Mouse (Mus musculus) bone marrow, adult 2 months (tissue): ENCODE data around the gene Fancg. TPM values are rescaled to one million over a fixed set of nuclear protein-coding genes. Genes with fewer than 3 reads are reported as not detected.

ENCODE experiments used
- H3K27ac ChIP-seq: fragments of 200-500 bp; 2 replicates; pipeline ENCODE4 v1.5.1; 2012; ENCODE audit warnings: low read depth, mild to moderate bottlenecking, control low read depth, inconsistent platforms, low read length; ENCODE audit not compliant: control insufficient read depth, poor library complexity, insufficient read depth
- H3K4me1 ChIP-seq: fragments of 200-500 bp; 2 replicates; pipeline ENCODE4 v1.6.1; 2011; ENCODE audit warnings: low read length; ENCODE audit not compliant: control insufficient read depth, insufficient read depth
- H3K4me3 ChIP-seq: fragments of 200-500 bp; replicated peaks from 2 replicates; pipeline ENCODE3; 2011; ENCODE audit warnings: mild to moderate bottlenecking, low read depth, low read length, control low read depth; ENCODE audit not compliant: control insufficient read depth
- CTCF ChIP-seq: fragments of 200-500 bp; IDR thresholded peaks from 2 replicates; pipeline ENCODE4 v1.5.1; 2011; ENCODE audit warnings: low read length, control low read depth; ENCODE audit not compliant: control insufficient read depth, insufficient read depth
- POLR2A ChIP-seq: fragments of 200-500 bp; IDR thresholded peaks from 2 replicates; pipeline ENCODE4 v1.6.1; 2011; ENCODE audit warnings: low read depth, mild to moderate bottlenecking, control low read depth, low read length, borderline replicate concordance; ENCODE audit not compliant: control insufficient read depth
- WGBS: fragments of 180-500 bp; shearing (Covaris S2); methylation state at CpG from one replicate; pipeline ENCODE4 v1.1.7; 2018; 5-methylcytosine and 5-hydroxymethylcytosine counted together
- polyA plus RNA-seq: library from polyadenylated mRNA; stranded (reverse); fragments of >200 nt; gene quantifications from 2 replicates; pipeline ENCODE4 v1.2.4, GENCODE M21; 2011; ENCODE audit warnings: low replicate concordance; ENCODE audit not compliant: missing spikeins, insufficient read depth, insufficient read length

Gene Fancg
- polyA plus RNA-seq, 1 experiment, result 19.0 TPM

- no peak for TF ChIP-seq POLR2A
- no peak for TF ChIP-seq CTCF
- no peaks in the 10 kb centered on the region for H3K4me1 ChIP-seq
- no peak overlapping the region for H3K27ac ChIP-seq
- no peak overlapping the region for H3K4me3 ChIP-seq
- 93% methylated on average over 2 of the region's 2 CpGs for WGBS
These were observed 46.8 kb downstream of the Fancg start for GRCm38 (mm10) chr4:42963480-42963879.

- Histone ChIP-seq H3K4me3 (no peak overlapping the region), H3K27ac (no peak overlapping the region), H3K4me1 (no peaks in the 10 kb centered on the region)
- TF ChIP-seq CTCF, result peak; percentile 80
- TF ChIP-seq POLR2A, result no peak
- WGBS, result 20% methylated on average over 4 of the region's 4 CpGs
These were observed 48.7 kb downstream of the Fancg start for GRCm38 (mm10) chr4:42961592-42961991.

GRCm38 (mm10) chr4:42959382-42959781 lies 50.9 kb downstream of the Fancg start:
- H3K27ac ChIP-seq, result no peak overlapping the region
- no peak overlapping the region for H3K4me3 ChIP-seq
- 37% methylated on average over 4 of the region's 4 CpGs for WGBS
- no peak for TF ChIP-seq POLR2A
- no peak for TF ChIP-seq CTCF
- no peaks in the 10 kb centered on the region; the same call in 1 of the 2 replicates for H3K4me1 ChIP-seq

GRCm38 (mm10) chr4:42958942-42959341 lies 51.4 kb downstream of the Fancg start:
- Histone ChIP-seq H3K4me3 (no peak overlapping the region), H3K27ac (no peak overlapping the region), H3K4me1 (no peaks in the 10 kb centered on the region; the same call in 1 of the 2 replicates)
- TF ChIP-seq POLR2A, result no peak
- TF ChIP-seq CTCF, result no peak
- 70% methylated on average over 8 of the region's 8 CpGs for WGBS

GRCm38 (mm10) chr4:42957979-42958378 lies 52.3 kb downstream of the Fancg start:
- 82% methylated on average over 8 of the region's 8 CpGs for WGBS
- Histone ChIP-seq H3K4me3 (no peak overlapping the region), H3K27ac (no peak overlapping the region), H3K4me1 (no peaks in the 10 kb centered on the region; the same call in 1 of the 2 replicates)
- no peak for TF ChIP-seq POLR2A
- TF ChIP-seq CTCF, result no peak

- H3K4me1 ChIP-seq, result no peaks in the 10 kb centered on the region; the same call in 1 of the 2 replicates
- WGBS, result 81% methylated on average over 11 of the region's 11 CpGs
- H3K4me3 ChIP-seq, result no peak overlapping the region
- H3K27ac ChIP-seq, result no peak overlapping the region
- TF ChIP-seq CTCF, result no peak
- TF ChIP-seq POLR2A, result no peak
These were observed 53.0 kb downstream of the Fancg start for GRCm38 (mm10) chr4:42957306-42957705.

GRCm38 (mm10) chr4:42956581-42956980 lies 53.7 kb downstream of the Fancg start:
- no peak overlapping the region for H3K27ac ChIP-seq
- no peak overlapping the region for H3K4me3 ChIP-seq
- no peaks in the 10 kb centered on the region; the same call in 1 of the 2 replicates for H3K4me1 ChIP-seq
- WGBS, result 89% methylated on average over 17 of the region's 17 CpGs
- TF ChIP-seq POLR2A (no peak), CTCF (no peak)

GRCm38 (mm10) chr4:42955200-42955599 lies 55.1 kb downstream of the Fancg start:
- 90% methylated on average over 3 of the region's 3 CpGs for WGBS
- TF ChIP-seq POLR2A (no peak), CTCF (no peak)
- H3K4me3 ChIP-seq, result no peak overlapping the region
- H3K4me1 ChIP-seq, result no peaks in the 10 kb centered on the region; the same call in 1 of the 2 replicates
- H3K27ac ChIP-seq, result no peak overlapping the region

GRCm38 (mm10) chr4:42954297-42954696 lies 56.0 kb downstream of the Fancg start:
- 18% methylated on average over 10 of the region's 10 CpGs for WGBS
- TF ChIP-seq POLR2A, result no peak
- peak; percentile 77 for TF ChIP-seq CTCF
- no peak overlapping the region for H3K27ac ChIP-seq

More at GRCm38 (mm10) chr4:42954297-42954696, 56.0 kb downstream of the Fancg start:
- H3K4me1 ChIP-seq, result no peaks in the 10 kb centered on the region; the same call in 1 of the 2 replicates
- no peak overlapping the region for H3K4me3 ChIP-seq
